Mouse (Mus musculus) liver, embryonic 18 days (tissue): ENCODE data around the gene Sim1. TPM values are rescaled to one million over a fixed set of nuclear protein-coding genes. Genes with fewer than 3 reads are reported as not detected.

Experiments
- polyA plus RNA-seq: library from polyadenylated mRNA; depleted of rRNA; stranded (reverse); fragments of >200 nt; gene quantifications from 2 replicates; pipeline ENCODE4 v1.2.3, GENCODE M21; 2012; rRNA removed

Gene Sim1
- not detected in 2 replicates for polyA plus RNA-seq

DNA sequence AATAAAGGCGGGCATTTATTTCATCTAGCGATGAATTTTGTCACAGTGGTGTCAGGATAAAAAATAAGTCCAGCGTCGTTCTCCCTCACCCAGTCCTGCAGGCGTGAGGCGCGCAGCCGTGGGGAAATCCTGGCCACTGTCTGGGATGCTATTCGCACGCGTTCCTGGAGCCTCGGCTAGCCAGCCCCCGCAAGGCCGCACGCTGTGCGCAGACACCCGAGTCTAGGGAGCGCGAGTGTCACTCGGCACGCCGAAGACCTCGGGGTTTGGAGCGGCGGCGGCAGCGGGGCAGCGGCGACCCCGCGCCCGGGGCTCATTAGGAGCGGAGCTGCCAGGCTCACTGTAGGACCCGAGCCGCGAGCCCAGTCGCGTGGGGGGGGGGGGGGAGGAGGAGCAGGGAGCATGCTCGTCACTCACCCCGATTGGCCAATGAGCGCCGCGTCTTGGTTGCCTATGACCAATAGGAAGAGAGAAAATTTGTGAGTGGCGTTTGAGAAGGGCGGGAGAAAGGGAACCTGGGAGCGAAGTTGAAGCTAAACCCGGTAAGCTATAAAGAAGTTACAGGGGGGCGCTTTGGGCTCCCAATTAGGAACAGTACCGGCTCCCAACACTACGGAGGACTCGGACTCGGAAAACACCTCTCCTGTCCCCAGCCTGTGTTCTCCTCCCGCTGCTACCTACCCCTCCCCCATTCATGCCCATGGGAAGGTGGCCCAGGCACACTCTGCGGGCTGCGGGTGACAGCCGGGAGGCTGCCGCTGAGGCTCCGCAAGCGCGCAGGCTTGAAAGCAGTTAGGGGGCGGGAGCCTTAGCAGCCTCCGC is at the start of gene Sim1:
Gene Sim1 (plus strand): TSS at position 585 of the 822 bp plus-strand sequence.

